Mouse (Mus musculus): ENCODE measurements around the gene Tcte1.

GRCm38 (mm10) chr17:45584096-45584896 is 61.1 kb downstream of the Tcte1 start:
- no peak for TF ChIP-seq CTCF (conservative IDR thresholded peaks at IDR 0.05; ENCODE audit: low read length)
- no peak for TF ChIP-seq NANOG (IDR thresholded peaks at IDR 0.05; ENCODE audit: borderline replicate concordance, low read length)

All from E14TG2a.4 (cell line).